Mouse (Mus musculus) gonadal fat pad, adult 2 months (tissue): Measurements from ENCODE around the gene Lrrc8d. TPM values are rescaled to one million over a fixed set of nuclear protein-coding genes. Genes with fewer than 3 reads are reported as not detected.

Experiments
- DNase-seq: peaks from one replicate; pipeline ENCODE4 v3.0.0-alpha.2; 2012; ENCODE audit warnings: low read depth
- polyA plus RNA-seq: library from polyadenylated mRNA; depleted of rRNA; stranded (reverse); fragments of >200 nt; gene quantifications from 2 replicates; pipeline ENCODE4 v1.2.3, GENCODE M21; 2012

Gene Lrrc8d
- polyA plus RNA-seq, 1 experiment: 9.1 TPM

DNA sequence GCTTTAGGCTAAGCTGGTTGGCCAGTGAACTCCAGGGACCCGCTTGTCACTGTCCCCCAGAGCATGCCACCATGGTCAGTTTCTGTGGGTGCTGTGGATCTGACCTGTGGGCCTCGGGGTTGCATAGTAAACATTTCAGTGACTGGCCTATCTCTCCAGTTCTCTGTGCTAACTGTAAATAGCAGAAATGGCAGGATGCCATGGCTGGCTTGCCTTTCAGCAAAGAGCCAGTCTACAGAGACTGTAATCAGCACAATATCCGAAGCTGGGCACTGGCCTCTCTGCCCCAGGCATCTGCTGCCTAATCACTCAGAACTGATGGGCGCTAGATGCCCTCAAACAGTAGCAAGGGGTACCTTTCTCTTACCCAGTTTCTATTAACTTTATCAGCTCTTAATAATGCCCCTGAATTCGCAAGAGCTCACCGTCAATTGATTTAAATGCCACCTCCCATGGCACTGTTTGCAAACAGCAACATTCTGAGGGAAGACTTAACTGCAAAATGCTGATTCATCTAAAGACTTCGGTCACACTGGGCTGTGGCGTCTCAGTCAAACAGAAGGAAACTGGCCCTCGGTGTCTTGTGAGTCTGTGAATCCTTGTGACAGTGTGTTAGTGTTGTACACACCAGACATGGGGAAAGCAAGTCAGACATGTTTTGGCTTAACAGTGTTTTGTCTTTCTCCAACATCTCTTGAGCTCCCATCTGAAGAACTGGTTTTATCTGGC is 117.6 kb downstream of the Lrrc8d start:
- no peak for DNase-seq

DNA sequence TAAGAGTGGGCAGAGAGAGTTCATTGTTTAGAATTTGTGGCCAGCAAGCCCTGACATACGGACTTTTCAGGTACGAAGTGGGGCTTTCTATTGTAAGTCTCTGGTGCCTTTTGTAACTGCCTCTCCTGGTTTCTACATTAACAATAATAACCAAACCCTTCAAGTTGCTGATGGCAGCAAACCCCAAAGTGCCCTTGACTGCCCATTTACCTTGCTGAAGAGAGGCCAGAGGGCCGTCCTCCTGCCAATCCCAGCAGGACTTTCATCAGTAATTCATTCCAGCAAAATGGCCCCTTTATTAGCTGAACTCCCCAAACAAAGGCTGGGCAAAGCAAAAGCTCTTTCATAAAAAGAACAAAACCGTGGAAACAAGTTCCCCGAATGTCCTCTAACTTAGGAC is 118.6 kb downstream of the Lrrc8d start:
- DNase-seq: no peak

- DNase-seq: no peak
Measured at GRCm38 (mm10) chr5:105821390-105821789, 121.6 kb downstream of the Lrrc8d start.

DNA sequence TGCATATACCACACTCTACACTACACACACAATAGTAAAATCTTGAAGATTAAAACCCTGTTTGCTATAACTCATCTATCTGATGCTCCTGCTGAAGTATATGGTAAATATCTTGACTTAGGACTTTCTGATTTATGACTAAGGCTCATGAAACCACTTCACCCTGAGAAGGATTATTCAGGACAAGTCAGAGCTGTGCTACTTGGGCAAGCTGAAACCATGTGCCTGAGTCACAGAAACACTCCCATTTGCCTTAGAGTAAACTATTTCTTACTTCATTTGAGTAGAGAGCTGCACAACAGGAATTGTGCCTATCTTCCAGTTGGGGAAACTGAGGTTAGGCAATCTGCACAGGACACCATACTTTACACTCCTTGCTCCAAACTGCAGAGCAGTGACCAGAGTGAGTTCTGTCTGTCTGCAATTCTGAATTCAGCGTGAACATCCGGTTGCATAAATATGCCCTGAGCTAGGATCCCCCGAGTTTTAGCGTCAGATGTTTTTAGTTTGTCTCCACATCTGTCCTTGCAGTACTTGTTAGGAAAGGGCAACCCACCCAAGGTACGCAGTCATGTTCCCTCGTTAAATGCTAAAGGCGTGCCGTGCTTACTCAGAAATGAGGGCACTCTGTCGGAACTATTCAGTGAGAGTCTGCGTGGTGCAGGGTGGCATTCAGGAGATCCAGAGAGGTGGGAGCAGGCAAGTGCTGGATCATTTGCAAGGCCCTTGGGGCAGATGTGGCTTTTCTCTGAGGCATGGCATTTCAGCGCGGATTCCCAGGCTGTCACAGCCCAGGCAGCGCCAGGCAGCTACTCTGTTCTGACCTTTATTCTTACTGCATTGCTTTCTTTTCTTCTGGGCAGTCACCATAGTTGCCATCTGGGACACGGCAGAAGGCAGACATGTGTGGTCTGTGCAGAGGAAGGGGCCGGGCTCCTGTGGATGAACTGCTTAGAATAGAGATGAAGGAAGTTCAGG is 123.0 kb downstream of the Lrrc8d start:
- no peak for DNase-seq

DNA sequence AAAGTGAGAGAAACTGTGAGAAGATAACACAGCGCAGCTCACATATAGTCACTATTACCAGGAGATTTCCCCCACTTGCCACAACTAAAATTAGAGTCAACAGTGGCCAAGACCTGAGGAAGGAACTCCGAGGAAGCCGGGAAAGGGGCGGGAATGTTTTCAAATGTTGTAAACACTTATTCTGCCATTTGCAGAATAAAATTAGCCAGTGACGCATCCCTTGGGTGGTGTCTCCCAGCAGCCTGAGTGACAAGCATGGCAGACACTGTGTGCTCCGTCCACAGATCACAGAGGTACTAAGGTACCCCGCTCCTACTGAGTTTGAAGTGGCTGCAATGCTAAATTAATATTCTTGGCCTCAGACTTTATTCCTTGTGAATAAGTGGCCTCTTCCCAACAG is 124.5 kb downstream of the Lrrc8d start:
- no peak for DNase-seq

DNA sequence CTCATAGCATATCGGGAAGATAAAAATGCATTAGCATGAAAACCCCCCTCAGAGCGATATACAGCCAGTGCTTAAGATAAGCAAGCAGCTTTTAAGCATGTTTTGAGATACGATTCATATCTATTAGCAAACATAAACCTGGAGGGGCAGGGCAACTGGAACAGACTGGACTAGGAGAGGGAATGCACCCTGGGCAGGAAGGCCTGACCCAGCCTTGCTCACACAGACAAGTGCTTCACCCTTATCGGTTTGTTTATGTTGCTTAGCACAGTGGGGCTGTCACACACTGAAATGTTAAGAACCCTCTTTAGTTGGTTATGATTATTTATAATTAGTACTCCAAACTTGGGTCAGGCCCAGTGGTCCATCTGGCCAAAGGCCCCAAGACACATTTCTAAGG is 125.1 kb downstream of the Lrrc8d start:
- DNase-seq: no peak

GRCm38 (mm10) chr5:105826916-105827510 is 127.2 kb downstream of the Lrrc8d start:
- DNase-seq: no peak

DNA sequence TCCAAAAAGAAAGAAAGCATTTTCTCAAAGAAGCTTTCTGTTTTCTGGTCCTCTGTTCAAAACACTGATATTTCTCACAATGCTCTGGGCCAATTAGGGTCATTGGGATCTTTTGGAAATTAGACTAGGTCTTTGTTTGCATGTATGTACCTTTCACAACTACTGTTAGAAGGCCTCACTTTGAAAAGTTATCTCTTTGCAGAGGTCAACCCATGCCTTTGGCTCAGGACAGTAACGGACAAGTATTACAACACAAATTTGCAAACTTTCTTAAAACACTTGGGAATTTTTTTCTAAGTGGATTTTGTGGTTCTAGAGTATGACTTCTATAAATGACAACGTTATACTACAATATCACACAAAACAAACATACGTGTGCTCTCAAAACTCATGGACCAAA is 128.3 kb downstream of the Lrrc8d start:
- DNase-seq: no peak

DNA sequence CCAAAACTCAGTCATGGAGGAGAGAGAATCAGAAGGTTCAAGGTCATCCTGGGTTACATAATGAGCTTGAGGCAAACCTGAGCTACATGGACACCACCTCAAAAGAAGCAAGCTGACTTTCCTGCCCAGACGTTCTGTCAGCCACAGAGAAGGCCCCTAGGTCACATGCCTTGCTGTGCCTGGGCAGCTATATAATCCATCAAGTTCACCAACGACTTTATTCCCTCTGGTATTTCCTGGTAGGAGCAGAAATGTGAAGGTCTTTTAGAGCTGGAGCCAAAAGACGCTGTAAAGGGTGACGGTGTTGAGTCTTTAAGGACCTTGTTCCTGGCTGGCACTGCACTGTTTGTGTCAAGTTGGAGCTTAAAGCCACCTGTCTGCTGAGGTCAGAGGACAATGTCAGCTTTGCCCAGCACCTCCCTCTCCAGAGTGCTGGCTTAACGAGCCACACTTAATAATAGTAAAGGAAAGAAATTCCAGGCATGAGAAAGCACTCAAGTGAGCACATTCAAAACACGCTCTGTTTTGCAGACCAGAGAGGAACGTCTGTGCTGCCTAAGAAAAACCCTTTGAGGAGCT is 129.3 kb downstream of the Lrrc8d start:
- no peak for DNase-seq

DNA sequence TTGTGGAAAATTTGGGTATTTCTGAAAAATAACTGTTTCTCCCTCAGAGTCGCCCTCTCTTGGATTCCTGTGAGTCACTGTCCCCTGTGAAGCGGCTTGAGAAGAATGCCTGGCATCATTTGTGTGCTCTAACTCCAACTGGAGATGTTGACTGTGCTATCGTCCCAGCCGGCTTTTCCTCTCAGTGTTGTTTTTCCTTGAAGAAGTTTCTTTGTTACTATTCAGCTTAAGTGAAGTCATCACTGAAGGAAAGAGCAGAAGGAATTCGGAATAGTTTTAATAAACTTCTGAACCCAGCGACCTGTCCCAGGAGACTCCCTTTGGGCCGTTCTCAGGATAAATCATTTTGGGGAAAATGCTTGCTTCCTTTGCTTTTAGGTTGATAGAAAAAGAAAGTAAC is 132.4 kb downstream of the Lrrc8d start:
- no peak for DNase-seq

GRCm38 (mm10) chr5:105833923-105834322 is 134.2 kb downstream of the Lrrc8d start:
- no peak for DNase-seq

DNA sequence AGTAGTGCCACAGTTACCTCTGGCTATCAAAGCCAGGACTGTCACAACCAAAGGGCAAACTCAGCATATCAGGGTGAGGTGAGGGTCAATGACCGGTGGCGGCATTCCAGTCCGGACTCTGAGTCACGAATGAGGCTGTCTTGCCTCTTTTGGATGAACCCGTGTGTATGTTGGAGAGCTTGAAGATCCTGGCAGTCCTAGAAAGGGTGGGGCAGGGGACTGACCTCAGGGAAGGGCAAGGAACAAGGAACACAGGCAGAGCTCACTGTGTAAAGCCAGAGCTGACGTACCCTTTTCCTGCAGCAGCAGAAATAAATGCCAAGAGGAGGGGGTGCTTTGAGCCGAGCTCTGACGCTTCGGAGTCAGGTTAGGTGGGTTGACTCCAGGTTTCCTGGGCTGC is 136.2 kb downstream of the Lrrc8d start:
- DNase-seq: no peak

DNA sequence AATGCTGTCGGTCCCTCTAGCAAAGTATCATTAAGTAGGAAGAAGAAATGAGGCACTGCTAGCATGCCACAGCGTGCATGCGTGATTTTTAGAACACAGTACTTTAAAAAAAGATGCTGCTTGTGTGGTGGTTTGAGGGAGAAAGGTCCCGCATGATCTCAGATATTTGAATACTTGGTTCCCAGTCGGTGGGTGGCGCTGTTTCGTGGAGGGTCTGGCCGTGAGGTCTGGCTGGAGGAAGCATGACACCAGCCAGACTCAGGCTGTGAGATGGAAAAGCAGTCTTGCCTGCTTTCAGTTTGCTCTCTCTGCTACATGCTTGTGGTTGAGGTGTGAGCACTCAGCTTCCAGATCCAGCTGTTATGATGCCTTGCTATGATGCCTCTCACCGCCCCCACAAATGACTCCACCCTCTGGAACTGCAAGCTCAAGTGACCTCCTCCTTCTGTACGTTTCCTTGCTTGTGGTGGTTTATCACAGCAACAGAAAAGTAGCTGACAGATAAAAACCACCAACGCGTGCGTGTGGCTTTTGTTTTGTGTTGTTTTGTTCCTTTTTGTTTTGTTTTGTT is 140.1 kb downstream of the Lrrc8d start:
- DNase-seq: no peak

GRCm38 (mm10) chr5:105844044-105844753 is 144.4 kb downstream of the Lrrc8d start:
- DNase-seq: no peak

DNA sequence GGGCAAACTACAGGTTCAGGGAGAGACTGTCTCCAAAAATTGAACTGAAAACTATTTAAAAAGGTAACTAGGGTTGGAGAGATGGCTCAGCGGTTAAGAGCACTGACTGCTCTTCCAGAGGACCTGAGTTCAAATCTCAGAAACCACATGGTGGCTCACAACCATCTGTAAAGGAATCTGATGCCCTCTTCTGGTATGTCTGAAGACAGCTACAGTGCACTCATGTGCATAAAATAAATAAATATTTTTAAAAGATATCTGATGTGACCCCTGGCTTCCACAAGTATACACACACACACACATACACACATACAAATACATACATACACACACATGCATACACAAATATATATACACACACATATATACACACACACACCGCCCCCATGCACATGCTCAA is 145.3 kb downstream of the Lrrc8d start:
- no peak for DNase-seq

DNA sequence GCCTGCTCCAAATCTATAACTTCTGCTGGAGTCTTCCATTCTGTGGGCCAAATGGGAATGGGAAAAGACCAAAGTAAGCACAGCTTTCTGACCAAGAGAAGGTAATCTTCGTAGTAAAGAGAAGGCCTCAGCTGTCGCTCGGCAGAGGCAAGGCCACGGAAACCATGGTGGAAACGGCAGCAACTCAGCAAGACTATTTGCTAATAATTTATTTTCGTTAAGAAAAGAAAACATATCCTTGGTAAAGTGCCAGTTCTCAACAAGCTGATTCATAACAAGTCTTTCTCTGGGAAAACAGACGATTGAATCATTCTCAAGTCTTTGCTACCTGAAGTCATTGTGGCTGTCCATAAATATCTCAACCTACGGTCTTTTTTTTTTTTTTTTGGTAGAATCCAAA is 148.0 kb downstream of the Lrrc8d start:
- no peak for DNase-seq

DNA sequence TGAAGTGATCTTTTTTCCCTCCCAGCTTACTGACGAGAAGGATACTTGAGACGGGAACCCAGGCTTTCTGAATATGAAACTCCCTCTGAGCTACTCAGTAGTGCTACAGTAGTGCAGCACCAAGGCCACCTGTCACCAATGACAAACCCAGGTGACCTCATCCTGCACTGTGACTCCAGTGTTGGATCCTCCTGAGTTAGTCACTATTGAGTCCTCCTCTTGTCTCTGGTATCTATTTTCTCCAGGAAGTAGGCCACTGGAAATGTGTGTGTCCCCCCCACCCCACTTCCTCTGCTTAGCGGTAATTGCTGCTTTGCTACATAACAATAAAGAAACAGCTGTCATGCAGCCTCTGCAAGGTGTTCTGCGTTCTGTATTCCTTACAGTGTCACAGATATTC is 149.5 kb downstream of the Lrrc8d start:
- no peak for DNase-seq

- DNase-seq: no peak
Measured at GRCm38 (mm10) chr5:105849643-105850042, 149.9 kb downstream of the Lrrc8d start.

- DNase-seq: no peak
Measured at GRCm38 (mm10) chr5:105853271-105853670, 153.5 kb downstream of the Lrrc8d start.

- DNase-seq: no peak
Measured at GRCm38 (mm10) chr5:105857486-105857885, 157.7 kb downstream of the Lrrc8d start.
